Mouse (Mus musculus) erythroblast, adult 5-6 weeks (primary cell): ENCODE measurements around the gene Sult4a1. TPM values are rescaled to one million over a fixed set of nuclear protein-coding genes. Genes with fewer than 3 reads are reported as not detected.

Experiments used
- ATAC-seq: replicated peaks from 2 replicates; pipeline ENCODE4 v1.8.0; 2016; ENCODE audit warnings: moderate number of reproducible peaks, mild to moderate bottlenecking, moderate TSS enrichment, inconsistent platforms; ENCODE audit not compliant: poor library complexity, low FRiP score, severe bottlenecking
- total RNA-seq, 2 experiments: library from RNA; stranded (forward) in 1 of 2; stranded (reverse) in 1 of 2; fragments of 150-400 nt in 1 of 2; fragments of 200-764, 138-1000 nt in 1 of 2; gene quantifications; 2 replicates each; pipeline versions ENCODE4 v1.2.3 to v1.2.4; 2015 to 2017; ENCODE audit warnings: low replicate concordance in 2 of 2

Sult4a1 gene
- total RNA-seq, 2 experiments from 2014 or later, result not detected

GRCm38 (mm10) chr15:84053240-84053639, 52.3 kb downstream of the Sult4a1 start:
- no peak for ATAC-seq

- ATAC-seq, result no peak
These were observed 53.2 kb downstream of the Sult4a1 start for GRCm38 (mm10) chr15:84052390-84052789.

GRCm38 (mm10) chr15:84049570-84049969, 56.0 kb downstream of the Sult4a1 start:
- no peak for ATAC-seq

DNA sequence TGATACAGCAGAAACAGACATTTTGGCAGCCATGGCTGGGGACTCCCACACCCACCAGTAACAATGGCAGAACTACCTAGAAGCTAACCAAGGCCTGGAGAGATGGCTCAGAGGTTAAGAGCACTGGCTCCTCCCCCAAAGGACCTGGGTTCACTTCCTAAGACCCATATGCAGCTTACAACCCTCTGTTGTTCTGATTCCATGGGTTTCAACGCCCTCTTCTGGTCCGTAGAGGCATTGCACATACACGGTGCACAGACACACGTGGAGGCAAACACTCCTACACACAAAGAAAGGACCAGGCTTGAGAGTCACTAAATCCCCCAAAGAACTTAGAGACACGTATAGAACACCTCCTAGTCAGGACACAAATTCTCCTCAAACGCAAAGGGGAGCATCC, 60.0 kb downstream of the Sult4a1 start:
- ATAC-seq, result no peak

DNA sequence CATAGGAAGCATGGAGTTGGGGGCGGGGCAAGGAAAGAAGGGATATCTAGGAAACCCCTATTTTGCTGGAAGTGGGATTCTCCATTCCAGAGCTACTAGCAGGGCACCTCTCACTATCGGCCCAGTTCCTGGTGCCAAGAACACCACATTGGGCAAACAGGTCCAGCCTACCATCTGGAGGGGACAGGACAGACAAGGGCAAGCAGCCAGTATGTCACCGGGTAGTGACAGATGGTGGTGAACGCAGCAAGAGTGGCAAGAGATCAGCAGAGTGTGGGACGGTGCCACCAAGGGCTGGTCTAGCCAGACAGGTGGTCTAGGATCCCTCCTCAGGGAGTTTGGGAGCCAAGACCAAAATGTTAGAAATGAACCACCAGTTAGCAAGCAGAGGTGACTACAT, 68.5 kb downstream of the Sult4a1 start:
- ATAC-seq, result no peak

Other genes with a start within 250 kb of the Sult4a1 start
- not detected in 2 replicates for gene Efcab6, start 40.4 kb downstream of the Sult4a1 start, total RNA-seq (2015; ENCODE audit: low replicate concordance)
- gene Efcab6, start 40.4 kb downstream of the Sult4a1 start, total RNA-seq (2017; ENCODE audit: low replicate concordance), result not detected in 2 replicates
- gene Pnpla5, start 17.4 kb upstream of the Sult4a1 start, total RNA-seq (2015; ENCODE audit: low replicate concordance), result not detected in 2 replicates
- not detected in 2 replicates for gene Pnpla5, start 17.4 kb upstream of the Sult4a1 start, total RNA-seq (2017; ENCODE audit: low replicate concordance)
- gene Pnpla3, start 62.1 kb upstream of the Sult4a1 start, total RNA-seq (2015; ENCODE audit: low replicate concordance), result not detected in 2 replicates
- gene Pnpla3, start 62.1 kb upstream of the Sult4a1 start, total RNA-seq (2017; ENCODE audit: low replicate concordance), result not detected in 2 replicates
- gene Samm50, start 86.5 kb upstream of the Sult4a1 start, total RNA-seq (2015; ENCODE audit: low replicate concordance), result 9.6 and 13.2 TPM in 2 replicates
- gene Samm50, start 86.5 kb upstream of the Sult4a1 start, total RNA-seq (2017; ENCODE audit: low replicate concordance), result 7.0 and 18.7 TPM in 2 replicates
- 21.5 and 23.6 TPM in 2 replicates for gene Parvb, start 126.3 kb upstream of the Sult4a1 start, total RNA-seq (2015; ENCODE audit: low replicate concordance)
- 12.1 and 15.3 TPM in 2 replicates for gene Parvb, start 126.3 kb upstream of the Sult4a1 start, total RNA-seq (2017; ENCODE audit: low replicate concordance)
- gene Parvg, start 218.3 kb upstream of the Sult4a1 start, total RNA-seq (2015; ENCODE audit: low replicate concordance), result 19.0 and 34.7 TPM in 2 replicates
- gene Parvg, start 218.3 kb upstream of the Sult4a1 start, total RNA-seq (2017; ENCODE audit: low replicate concordance), result 31.6 and 48.8 TPM in 2 replicates